Mouse (Mus musculus) liver, adult 10 weeks (tissue): ENCODE results near the gene Atp5h. TPM values are rescaled to one million over a fixed set of nuclear protein-coding genes. Genes with fewer than 3 reads are reported as not detected.

Experiments used
- polyA plus RNA-seq: library from polyadenylated mRNA; stranded (reverse); fragments of 350-450 nt; fragmentation: Illumina TruSeq; extraction: RNeasy Lipid Tissue Mini Kit (QIAGEN cat#74804); gene quantifications from one replicate; pipeline ENCODE4 v1.2.3, GENCODE M21; 2014; ENCODE audit warnings: low read depth, low replicate concordance

Gene Atp5h
- 552 TPM for polyA plus RNA-seq

DNA sequence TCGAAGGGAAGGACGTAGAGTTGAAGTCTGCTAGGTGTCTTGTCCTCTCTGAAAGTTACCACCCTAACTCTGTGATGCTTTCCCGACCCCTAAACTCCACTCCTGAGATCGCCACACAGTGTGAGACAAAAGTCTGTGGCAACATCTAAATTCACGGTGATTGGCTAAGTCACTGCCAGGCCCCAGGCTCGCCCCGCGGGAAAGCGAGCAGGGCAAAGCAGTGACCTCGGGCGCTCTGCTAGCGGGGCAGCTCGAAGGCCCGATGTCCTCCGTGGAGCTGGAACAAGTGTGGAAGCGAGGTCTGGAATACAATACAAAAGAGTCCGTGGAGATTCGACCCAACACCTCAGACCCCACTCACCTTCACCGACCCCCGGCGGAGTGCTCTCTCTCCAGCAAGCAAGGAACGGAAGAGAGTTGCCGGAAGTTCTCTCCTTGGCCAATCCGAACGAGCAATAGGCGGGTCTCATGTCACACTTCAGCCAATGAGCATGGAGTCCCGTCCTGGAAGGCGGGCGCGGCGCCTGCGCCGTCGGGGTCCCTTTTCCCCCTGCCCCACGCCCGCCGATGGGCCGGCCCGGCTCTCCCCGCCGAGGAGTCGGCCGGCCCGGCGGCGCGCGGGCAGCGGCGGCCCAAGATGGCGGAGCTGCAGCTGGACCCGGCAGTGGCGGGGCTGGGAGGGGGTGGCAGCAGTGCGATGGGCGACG, at the start of gene Atp5h, which contains the start of gene Kctd2:
Gene Atp5h (minus strand): TSS at position 432 of the 707 bp plus-strand sequence.
Gene Kctd2 (plus strand): TSS at position 598 of the 707 bp plus-strand sequence.

DNA sequence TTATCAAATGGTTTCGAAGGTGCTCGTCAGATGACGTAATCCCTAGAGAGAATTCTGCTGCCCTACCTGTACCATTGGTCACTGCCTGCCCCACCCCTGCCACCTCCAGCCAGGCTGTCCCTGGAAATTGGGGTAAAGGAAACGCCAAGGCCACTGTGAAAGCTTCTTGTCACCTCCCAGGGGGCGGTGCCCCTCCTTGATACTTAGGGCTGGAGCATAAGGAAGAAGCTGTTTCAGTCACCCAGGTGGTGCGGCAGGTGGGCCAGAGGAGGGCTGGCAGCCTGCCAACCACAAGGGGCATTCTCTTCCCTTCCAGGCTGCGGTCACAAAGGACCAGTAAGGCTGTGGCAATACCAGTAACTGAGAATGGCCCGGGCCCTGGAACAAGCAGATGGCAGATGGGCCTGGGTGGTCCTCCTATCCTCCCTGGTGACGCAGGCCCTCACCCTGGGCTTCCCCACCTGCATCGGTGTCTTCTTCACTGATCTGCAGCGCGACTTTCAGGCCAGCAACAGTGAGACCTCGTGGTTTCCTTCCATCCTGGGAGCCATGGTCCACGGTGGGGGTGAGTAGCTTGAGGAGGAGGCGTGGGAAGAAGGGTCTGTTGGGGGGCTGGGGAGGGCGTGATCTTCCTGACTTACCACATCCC, 42.6 kb upstream of the Atp5h start, which contains the start of gene Slc16a5:
Gene Slc16a5 (plus strand): TSS at position 232 of the 649 bp plus-strand sequence.

DNA sequence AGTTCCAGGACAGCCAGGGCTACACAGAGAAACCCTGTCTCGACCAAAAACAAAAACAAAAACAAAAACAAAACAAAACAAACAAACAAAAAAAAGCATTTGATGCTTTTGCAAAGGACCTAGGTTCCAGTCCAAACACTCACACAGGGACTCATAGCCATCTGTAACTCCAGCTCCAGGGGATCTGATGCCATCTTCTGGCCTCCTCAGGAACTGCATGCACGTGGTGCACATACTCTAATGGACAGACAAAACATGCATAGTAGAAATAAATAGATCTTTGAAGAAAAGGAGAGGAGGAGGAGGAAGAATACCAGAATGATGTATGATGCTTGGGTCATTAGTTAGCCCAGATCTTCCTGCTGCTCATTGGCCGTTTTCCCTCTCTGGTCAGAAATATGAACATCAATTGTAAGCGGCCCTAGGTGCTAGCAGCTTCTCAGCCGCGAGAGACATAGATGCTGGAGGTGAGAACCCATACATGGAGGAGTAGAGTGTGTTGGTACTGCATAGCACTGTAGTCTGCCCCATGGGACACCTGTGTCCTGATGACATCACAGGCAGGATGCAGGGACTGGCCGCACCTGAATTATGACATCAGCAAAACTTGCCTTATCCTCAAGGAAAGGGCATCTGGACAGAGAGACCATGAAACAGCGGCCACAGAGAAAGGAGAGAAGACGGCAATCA, 20.3 kb upstream of the Atp5h start, which contains the start of gene Trim80:
Gene Trim80 (plus strand): TSS at position 640 of the 690 bp plus-strand sequence.

DNA sequence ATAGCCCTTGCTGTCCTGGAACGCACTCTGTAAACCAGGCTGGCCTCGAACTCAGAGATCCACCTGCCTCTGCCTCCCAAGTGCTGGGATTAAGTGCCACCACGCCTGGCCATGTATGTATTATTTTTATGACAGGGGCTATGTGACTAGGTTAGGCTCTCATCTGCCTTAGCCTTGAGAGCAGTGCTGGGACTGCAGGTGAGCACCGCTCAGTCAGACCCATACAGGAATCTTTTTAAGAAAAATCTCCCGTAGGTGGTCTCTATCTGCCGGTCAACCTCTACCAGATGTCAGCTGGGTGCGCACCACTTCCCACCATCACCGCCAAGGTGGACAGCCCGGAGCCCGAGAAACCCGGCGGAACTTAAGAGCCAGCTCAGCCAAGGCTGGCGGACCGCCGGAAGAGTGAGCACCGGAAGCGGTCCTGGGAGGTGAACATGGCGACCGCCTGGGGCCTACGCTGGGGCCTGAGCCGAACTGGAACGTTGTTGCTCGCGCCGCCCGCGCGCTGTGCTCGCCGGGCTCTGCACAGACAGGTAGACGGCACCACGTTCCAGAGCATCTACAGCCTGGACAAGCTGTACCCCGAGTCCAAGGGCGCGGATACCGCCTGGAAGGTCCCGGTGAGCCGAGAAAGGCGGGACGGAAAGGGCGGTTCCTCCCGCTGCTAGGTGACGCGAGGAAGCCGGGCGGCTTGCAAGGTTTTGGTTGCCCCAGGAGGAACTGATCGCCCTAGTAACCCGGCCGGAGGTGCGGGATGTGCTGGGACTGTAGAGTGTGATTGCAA, 16.2 kb downstream of the Atp5h start, which contains the start of gene Mrpl58:
Gene Mrpl58 (plus strand): TSS at position 415 of the 787 bp plus-strand sequence.

DNA sequence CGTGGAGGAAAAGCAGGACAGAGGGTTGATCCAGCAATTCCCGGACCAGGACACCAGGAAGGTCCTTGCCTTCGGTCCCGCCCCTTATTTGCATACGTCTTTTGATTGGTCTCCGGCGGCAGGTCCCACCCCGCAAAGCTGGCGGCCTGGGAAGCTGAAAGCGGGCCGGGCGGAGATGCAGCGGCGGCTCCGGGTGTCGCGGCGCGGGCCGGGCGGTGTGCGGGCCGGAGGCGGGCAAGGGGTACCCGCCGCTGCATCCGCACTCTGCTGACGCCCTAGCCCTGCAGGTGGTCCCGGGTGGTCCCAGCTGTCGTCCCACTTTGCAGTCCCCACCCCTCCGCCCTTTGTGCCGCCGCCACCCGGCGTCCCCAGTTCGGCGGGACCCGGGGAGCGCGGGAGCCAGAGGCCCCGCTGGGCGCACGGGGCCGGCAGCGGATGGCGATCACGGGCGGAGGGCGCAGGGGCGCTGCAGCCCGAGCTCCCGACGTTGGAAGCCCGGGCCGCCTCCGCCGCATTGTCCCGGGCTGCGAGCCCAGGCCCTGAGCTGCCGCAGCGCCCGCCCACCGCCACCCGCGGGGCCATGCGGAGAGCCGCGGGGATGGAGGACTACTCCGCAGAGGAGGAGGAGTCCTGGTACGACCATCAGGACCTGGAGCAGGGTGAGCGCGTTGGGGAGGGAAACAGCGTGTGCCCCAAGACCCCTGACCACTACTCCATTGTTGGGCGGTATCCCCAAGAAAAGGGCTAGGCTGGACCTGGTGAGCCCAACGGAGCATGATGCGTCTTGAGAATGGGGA, 37.8 kb downstream of the Atp5h start, which contains the start of gene Cdr2l:
Gene Cdr2l (plus strand): TSS at position 174 of the 797 bp plus-strand sequence.

DNA sequence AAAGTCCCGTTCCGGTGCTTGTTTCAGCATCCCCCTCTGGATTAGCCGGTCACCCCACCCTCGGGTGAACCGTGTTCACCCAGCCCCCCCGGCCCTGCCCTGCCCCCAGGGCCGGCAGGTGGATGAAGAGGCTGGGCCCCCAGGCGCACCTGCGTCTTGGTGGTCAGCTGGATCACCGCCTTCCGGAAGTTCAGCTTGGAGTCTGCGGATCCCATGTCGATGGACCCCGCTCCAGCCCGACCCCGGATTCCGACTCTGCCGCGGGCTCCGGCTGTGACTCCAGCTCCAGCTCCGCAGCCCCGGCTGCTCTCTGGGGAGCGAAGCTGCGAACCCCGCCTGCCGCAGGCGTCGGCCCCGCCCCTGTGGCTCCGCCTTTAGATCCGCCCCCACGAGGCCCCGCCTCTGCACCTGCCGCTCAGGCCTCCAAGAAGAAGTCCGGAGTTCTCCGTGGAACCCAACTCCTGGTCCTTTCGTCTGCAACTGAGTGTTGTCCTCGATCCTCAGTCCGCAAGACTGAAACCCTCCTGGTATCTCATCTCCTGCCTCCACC, 52.3 kb downstream of the Atp5h start, which contains the start of gene Hid1:
Gene Hid1 (minus strand): TSS at position 362 of the 550 bp plus-strand sequence.

Other genes with a start within 250 kb of the Atp5h start
- gene Tmem104, start 232.5 kb downstream of the Atp5h start, polyA plus RNA-seq = 0.37 TPM
- 5.9 TPM for gene Nat9, start 232.1 kb downstream of the Atp5h start, polyA plus RNA-seq
- not detected for gene Grin2c, start 152.7 kb downstream of the Atp5h start, polyA plus RNA-seq
- gene Fdxr, start 142.9 kb downstream of the Atp5h start, polyA plus RNA-seq = 3.3 TPM
- 31.3 TPM for gene Fads6, start 122.3 kb downstream of the Atp5h start, polyA plus RNA-seq
- not detected for gene Otop2, start 112.8 kb downstream of the Atp5h start, polyA plus RNA-seq
- gene Ush1g, start 97.9 kb downstream of the Atp5h start, polyA plus RNA-seq = 0.11 TPM
- gene Otop3, start 85.2 kb downstream of the Atp5h start, polyA plus RNA-seq = not detected
- gene Hid1, start 52.2 kb downstream of the Atp5h start, polyA plus RNA-seq = not detected
- gene Cdr2l, start 38.0 kb downstream of the Atp5h start, polyA plus RNA-seq = 0.19 TPM
- 22.2 TPM for gene Mrpl58, start 16.2 kb downstream of the Atp5h start, polyA plus RNA-seq
- gene Kctd2, start 166 bp upstream of the Atp5h start, polyA plus RNA-seq = 12.5 TPM
- not detected for gene Trim80, start 20.6 kb upstream of the Atp5h start, polyA plus RNA-seq
- 11.9 TPM for gene Slc16a5, start 42.5 kb upstream of the Atp5h start, polyA plus RNA-seq
- 0.66 TPM for gene Armc7, start 55.7 kb upstream of the Atp5h start, polyA plus RNA-seq
- 1.8 TPM for gene Nt5c, start 71.9 kb upstream of the Atp5h start, polyA plus RNA-seq
- 4.8 TPM for gene Jpt1, start 94.4 kb upstream of the Atp5h start, polyA plus RNA-seq
- gene Sumo2, start 116.3 kb upstream of the Atp5h start, polyA plus RNA-seq = 336 TPM
- 17.0 TPM for gene Nup85, start 144.5 kb upstream of the Atp5h start, polyA plus RNA-seq
- 9.8 TPM for gene Mrps7, start 184.0 kb upstream of the Atp5h start, polyA plus RNA-seq
- 1.4 TPM for gene Gga3, start 184.1 kb upstream of the Atp5h start, polyA plus RNA-seq
- 20.9 TPM for gene Mif4gd, start 193.0 kb upstream of the Atp5h start, polyA plus RNA-seq
- 3.5 TPM for gene Slc25a19, start 208.3 kb upstream of the Atp5h start, polyA plus RNA-seq